Mouse (Mus musculus) CD4-positive helper T cell, adult 2 months (primary cell): ENCODE measurements around the gene Ppp1r9a.

ENCODE experiments used
- DNase-seq: peaks from one replicate; pipeline ENCODE4 v3.0.0-alpha.2; 2012; ENCODE audit warnings: low read depth, missing footprints, low spot score

The Ppp1r9a gene

GRCm38 (mm10) chr6:5005491-5006275 lies 103.0 kb downstream of the Ppp1r9a start:
- no peak for DNase-seq

- DNase-seq = no peak
Observed at GRCm38 (mm10) chr6:5006283-5006946, 103.7 kb downstream of the Ppp1r9a start.

- DNase-seq = no peak
Observed at GRCm38 (mm10) chr6:5008166-5008565, 105.4 kb downstream of the Ppp1r9a start.

- no peak for DNase-seq
Observed at GRCm38 (mm10) chr6:5008603-5009002, 105.9 kb downstream of the Ppp1r9a start.

GRCm38 (mm10) chr6:5010553-5011416 lies 108.1 kb downstream of the Ppp1r9a start:
- no peak for DNase-seq

- no peak for DNase-seq
Observed at GRCm38 (mm10) chr6:5012794-5013193, 110.1 kb downstream of the Ppp1r9a start.

GRCm38 (mm10) chr6:5014567-5014966 lies 111.8 kb downstream of the Ppp1r9a start:
- no peak for DNase-seq

GRCm38 (mm10) chr6:5015173-5015572 lies 112.5 kb downstream of the Ppp1r9a start:
- no peak for DNase-seq

GRCm38 (mm10) chr6:5017945-5018511 lies 115.3 kb downstream of the Ppp1r9a start:
- DNase-seq = no peak

GRCm38 (mm10) chr6:5019208-5019607 lies 116.5 kb downstream of the Ppp1r9a start:
- DNase-seq = no peak

GRCm38 (mm10) chr6:5019969-5020368 lies 117.3 kb downstream of the Ppp1r9a start:
- no peak for DNase-seq

- no peak for DNase-seq
Observed at GRCm38 (mm10) chr6:5020510-5020909, 117.8 kb downstream of the Ppp1r9a start.

- DNase-seq = no peak
Observed at GRCm38 (mm10) chr6:5022677-5023076, 120.0 kb downstream of the Ppp1r9a start.

GRCm38 (mm10) chr6:5024893-5025292 lies 122.2 kb downstream of the Ppp1r9a start:
- DNase-seq = no peak

GRCm38 (mm10) chr6:5026772-5027171 lies 124.1 kb downstream of the Ppp1r9a start:
- DNase-seq = no peak

GRCm38 (mm10) chr6:5027213-5027612 lies 124.5 kb downstream of the Ppp1r9a start:
- no peak for DNase-seq

GRCm38 (mm10) chr6:5027801-5028200 lies 125.1 kb downstream of the Ppp1r9a start:
- no peak for DNase-seq

- DNase-seq = no peak
Observed at GRCm38 (mm10) chr6:5029205-5029927, 126.6 kb downstream of the Ppp1r9a start.

GRCm38 (mm10) chr6:5029956-5030355 lies 127.2 kb downstream of the Ppp1r9a start:
- no peak for DNase-seq

- no peak for DNase-seq
Observed at GRCm38 (mm10) chr6:5032986-5033633, 130.4 kb downstream of the Ppp1r9a start.

GRCm38 (mm10) chr6:5037225-5037624 lies 134.5 kb downstream of the Ppp1r9a start:
- DNase-seq = no peak
